Mouse (Mus musculus): ENCODE results near the gene Olfr557.
A peak's percentile ranks its signal among the peaks of the same experiment; 100 is the strongest.

The Olfr557 gene

GRCm38 (mm10) chr7:102695358-102696125, at the start of gene Olfr557:
Olfr557 (plus strand) TSS chr7:102695910.
- peak; percentile 64 for DNase-seq

- no peak for DNase-seq
Observed at GRCm38 (mm10) chr7:102658523-102658922, 37.2 kb upstream of the Olfr557 start, which contains the start of gene Olfr555. Olfr555 (plus strand) TSS chr7:102658823.

- no peak for DNase-seq
Observed at GRCm38 (mm10) chr7:102664599-102664998, 31.1 kb upstream of the Olfr557 start, which contains the start of gene Olfr556. Olfr556 (plus strand) TSS chr7:102664899.

GRCm38 (mm10) chr7:102665378-102665777, 30.3 kb upstream of the Olfr557 start:
- DNase-seq, result no peak

GRCm38 (mm10) chr7:102676225-102676624, 19.5 kb upstream of the Olfr557 start:
- no peak for DNase-seq

GRCm38 (mm10) chr7:102681916-102682315, 13.8 kb upstream of the Olfr557 start:
- DNase-seq, result no peak

- peak; percentile 93 for DNase-seq
Observed at GRCm38 (mm10) chr7:102686944-102687501, 8.7 kb upstream of the Olfr557 start, which contains the start of gene Trim68. Trim68 (minus strand) TSS chr7:102687327.

- no peak for DNase-seq
Observed at GRCm38 (mm10) chr7:102698461-102698860, 2.8 kb downstream of the Olfr557 start.

GRCm38 (mm10) chr7:102701915-102702314, 6.2 kb downstream of the Olfr557 start, which contains the start of gene Olfr558:
Olfr558 (plus strand) TSS chr7:102702215.
- no peak for DNase-seq

- DNase-seq, result no peak
Observed at GRCm38 (mm10) chr7:102718970-102719369, 23.3 kb downstream of the Olfr557 start, which contains the start of gene Olfr33. Olfr33 (minus strand) TSS chr7:102719070.

GRCm38 (mm10) chr7:102727391-102727790, 31.7 kb downstream of the Olfr557 start, which contains the start of gene Olfr559:
Olfr559 (minus strand) TSS chr7:102727491.
- no peak for DNase-seq

- DNase-seq, result no peak
Observed at GRCm38 (mm10) chr7:102733793-102734192, 38.1 kb downstream of the Olfr557 start.

GRCm38 (mm10) chr7:102737705-102738104, 42.0 kb downstream of the Olfr557 start:
- DNase-seq, result no peak
